8 mouse cellular contexts compared by ENCODE assay signal in the genomic region with DNA sequence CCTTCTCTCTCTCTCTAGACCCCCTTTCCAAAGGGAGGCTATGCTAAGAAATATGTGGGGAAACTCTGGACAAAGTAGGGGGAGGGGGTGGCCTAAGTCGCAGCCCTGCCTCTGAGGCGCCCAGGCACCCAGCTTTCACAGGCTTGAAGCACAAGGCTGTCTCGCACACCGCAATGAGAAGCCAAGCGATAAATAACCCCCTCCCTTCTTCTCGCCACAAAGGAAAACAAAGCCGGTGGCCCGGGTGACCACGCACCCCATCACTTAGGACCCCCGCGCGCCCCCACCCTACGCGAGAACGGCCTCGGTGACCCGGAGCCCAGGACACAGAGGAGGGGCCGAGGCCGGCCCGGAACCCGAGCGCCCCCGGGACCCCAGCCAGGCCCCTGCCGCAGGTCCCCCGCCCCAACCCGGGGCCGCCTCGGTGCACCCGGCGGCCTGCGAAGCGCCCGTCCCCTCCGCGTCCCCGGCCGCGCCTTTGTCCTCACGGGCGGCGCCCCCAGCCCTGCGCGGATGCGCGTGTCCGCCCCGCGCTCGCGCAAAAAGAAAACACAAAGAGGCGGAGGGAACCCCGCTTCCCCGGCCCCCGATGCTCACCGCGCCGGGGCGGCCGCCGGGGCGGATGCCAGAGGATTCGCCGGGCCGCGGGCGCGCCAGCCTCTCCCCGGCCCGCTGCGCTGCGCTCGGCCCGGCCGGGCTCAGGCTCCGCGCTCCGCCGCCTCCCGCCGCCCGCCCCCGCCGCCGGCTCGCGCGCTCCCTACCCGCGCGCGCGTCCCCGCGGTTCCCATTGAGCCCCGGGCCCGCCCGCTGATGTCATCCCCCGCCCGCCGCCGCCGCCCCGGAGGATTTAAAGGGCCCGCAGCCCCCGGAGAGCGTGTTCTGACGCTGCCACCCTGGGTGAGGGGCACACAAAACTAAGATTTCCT. TPM values are rescaled to one million over a fixed set of nuclear protein-coding genes. Genes with fewer than 3 reads are reported as not detected.
DNase-seq lines count a peak whose midpoint lies in the region; ATAC-seq and TF ChIP-seq lines count a peak whose summit lies in the region.

No protein-coding gene starts in this region.

- DNase-seq in 3T3-L1 (ENCODE audit: low read depth, low spot score) (peak; percentile 54), liver (peak; percentile 72)
- peak; percentile 92 for DNase-seq in adrenal gland, postnatal 14 days
- peak; percentile 88 for DNase-seq in embryonic facial prominence, embryonic 10.5 days (ENCODE audit: low spot score)
- peak; percentile 91 for DNase-seq in heart, adult 2 months
- peak; percentile 82 for DNase-seq in kidney, adult 18-20 months
- DNase-seq in midbrain, postnatal 0 days (ENCODE audit: low spot score) = peak; percentile 80
- DNase-seq in spleen, postnatal 36 days (ENCODE audit: low spot score in 2 of 2) = peak; percentile 71 to 75

- peak overlapping the region; percentile 98 for H3K9ac ChIP-seq in heart, adult 2 months (ENCODE audit: low read depth, low read length)
- H3K9ac ChIP-seq in midbrain, postnatal 0 days (replicated peaks; ENCODE audit: low read length, poor library complexity, severe bottlenecking) = peak overlapping the region; percentile 98

- 0 out of 2 replicates have a peak, but pooled peaks have one; percentile 19 for TF ChIP-seq POLR2A in heart, adult 2 months (IDR thresholded peaks at IDR 0.05; ENCODE audit: insufficient read depth, low read depth, low read length)

- intact Hi-C loops in heart, adult 2 months (cut with DNase I) = loop anchor here (1.0 kb wide), 1 partner anchor 38 kb away; the partner anchor contains the start of gene Tmem184b

- no peaks in the 10 kb centered on the region for H3K9me3 ChIP-seq in embryonic facial prominence, embryonic 10.5 days
- no peaks in the 10 kb centered on the region for H3K9me3 ChIP-seq in midbrain, postnatal 0 days (ENCODE audit: low read length)

- H3K4me1 ChIP-seq in embryonic facial prominence, embryonic 10.5 days = peaks cover 64% of the 10 kb centered on the region
- H3K4me1 ChIP-seq in heart, adult 2 months (ENCODE audit: control insufficient read depth, insufficient read depth, low read length) = peaks cover 37% of the 10 kb centered on the region
- peaks cover 22% of the 10 kb centered on the region for H3K4me1 ChIP-seq in midbrain, postnatal 0 days (ENCODE audit: insufficient read depth, low read length)

- H3K4me3 ChIP-seq in embryonic facial prominence, embryonic 10.5 days = peak overlapping the region; percentile 89
- H3K4me3 ChIP-seq in heart, adult 2 months = peak overlapping the region; percentile 73
- H3K4me3 ChIP-seq in midbrain, postnatal 0 days (ENCODE audit: low read depth, low read length) = peak overlapping the region; percentile 93

- H3K79me2 ChIP-seq in heart, adult 2 months (replicated peaks; ENCODE audit: control insufficient read depth, insufficient read depth, low read length) = no peaks in the 10 kb centered on the region

- H3K27ac ChIP-seq in embryonic facial prominence, embryonic 10.5 days (replicated peaks) = peak overlapping the region; percentile 98
- peak overlapping the region; percentile 97 for H3K27ac ChIP-seq in heart, adult 2 months
- peak overlapping the region; percentile 90 for H3K27ac ChIP-seq in midbrain, postnatal 0 days (ENCODE audit: low read depth, low read length)

- ATAC-seq in midbrain, postnatal 0 days (ENCODE audit: low FRiP score) = peak; percentile 67

- WGBS in embryonic facial prominence, embryonic 10.5 days = under 1% methylated on average over 107 of the region's 107 CpGs
- WGBS in heart, adult 2 months = 2% methylated on average over 88 of the region's 107 CpGs
- WGBS in midbrain, postnatal 0 days = 1% methylated on average over 58 of the region's 107 CpGs

- peak overlapping the region; percentile 98 for H3K4me2 ChIP-seq in midbrain, postnatal 0 days (ENCODE audit: low read depth, low read length, poor library complexity, severe bottlenecking)

- TF ChIP-seq EP300 in heart, adult 2 months (IDR thresholded peaks at IDR 0.05; ENCODE audit: insufficient read depth, low read depth, low read length) = 0 out of 2 replicates have a peak, but pooled peaks have one; percentile 23

- TF ChIP-seq CTCF in heart, adult 2 months (IDR thresholded peaks at IDR 0.05) = no peak
- no peak for TF ChIP-seq CTCF in midbrain, postnatal 0 days (IDR thresholded peaks at IDR 0.05)

- H3K27me3 ChIP-seq in embryonic facial prominence, embryonic 10.5 days (replicated peaks; ENCODE audit: low read depth, poor library complexity, severe bottlenecking) = 0 out of 2 replicates have a peak, but pooled peaks cover 5% of the 10 kb centered on the region
- H3K27me3 ChIP-seq in heart, adult 2 months (ENCODE audit: control insufficient read depth, insufficient read depth, low read length) = no peaks in the 10 kb centered on the region
- no peaks in the 10 kb centered on the region for H3K27me3 ChIP-seq in midbrain, postnatal 0 days (ENCODE audit: insufficient read depth, low read length)

- peaks cover 33% of the 10 kb centered on the region for H3K36me3 ChIP-seq in embryonic facial prominence, embryonic 10.5 days (replicated peaks)
- H3K36me3 ChIP-seq in heart, adult 2 months (ENCODE audit: control insufficient read depth, insufficient read depth, low read length) = peaks cover 19% of the 10 kb centered on the region
- H3K36me3 ChIP-seq in midbrain, postnatal 0 days (ENCODE audit: insufficient read depth, low read length) = peaks cover 11% of the 10 kb centered on the region

RNA-seq across cellular contexts. Expression of gene Csnk1e, which starts 13.8 kb away (rescaled TPM):
- 66.7 and 85.8 TPM in 2 replicates for total RNA-seq in adrenal gland, postnatal 14 days (2021)
- 143 and 156 TPM in 2 replicates for polyA plus RNA-seq in embryonic facial prominence, embryonic 10.5 days (2016; fragmentation: Nextera tagmentation; extraction: Ambion mirVana)
- total RNA-seq in heart, adult 2 months (2021) = 10 to 100 TPM; 46.5 to 48.3 TPM
- 62.6 and 63.6 TPM in 2 replicates for polyA plus RNA-seq in heart, adult 2 months (2012; rRNA removed)
- total RNA-seq in midbrain, postnatal 0 days (2014; rRNA removed) = 378 and 384 TPM in 2 replicates
- polyA plus RNA-seq in midbrain, postnatal 0 days (2015; fragmentation: Nextera tagmentation; extraction: Ambion mirVana) = 153 and 195 TPM in 2 replicates

RNA-seq across cellular contexts. Expression of gene Tmem184b, which starts 38.2 kb away (rescaled TPM):
- 45.2 and 48.0 TPM in 2 replicates for total RNA-seq in adrenal gland, postnatal 14 days (2021)
- polyA plus RNA-seq in embryonic facial prominence, embryonic 10.5 days (2016; fragmentation: Nextera tagmentation; extraction: Ambion mirVana) = 57.7 and 58.9 TPM in 2 replicates
- 10 to 100 TPM; 38.7 to 42.9 TPM for total RNA-seq in heart, adult 2 months (2021)
- polyA plus RNA-seq in heart, adult 2 months (2012; rRNA removed) = 83.1 and 84.2 TPM in 2 replicates
- total RNA-seq in midbrain, postnatal 0 days (2014; rRNA removed) = 54.9 and 75.7 TPM in 2 replicates
- 30.1 and 33.3 TPM in 2 replicates for polyA plus RNA-seq in midbrain, postnatal 0 days (2015; fragmentation: Nextera tagmentation; extraction: Ambion mirVana)

Comparison
In these comparisons a context has a peak if more than half of its experiments do, and no peak if none do; other contexts are left out.
1. Peak in every context shown above with its lines: DNase-seq, ATAC-seq, H3K4me3 ChIP-seq and H3K27ac ChIP-seq.